Mouse (Mus musculus) cortical plate, adult 2 months (tissue): Measurements from ENCODE around the gene Dcn.

ENCODE experiments used
- CTCF ChIP-seq: fragments of 200-500 bp; IDR thresholded peaks from 2 replicates; pipeline ENCODE4 v1.5.1; 2011; ENCODE audit warnings: mild to moderate bottlenecking, control low read depth, low read length; ENCODE audit not compliant: insufficient read depth; ENCODE audit errors: extremely low read depth
- POLR2A ChIP-seq: fragments of 200-500 bp; IDR thresholded peaks from 2 replicates; pipeline ENCODE4 v1.6.1; 2011; ENCODE audit warnings: mild to moderate bottlenecking, low read length, control low read depth; ENCODE audit not compliant: insufficient read depth; ENCODE audit errors: extremely low read depth

DNA sequence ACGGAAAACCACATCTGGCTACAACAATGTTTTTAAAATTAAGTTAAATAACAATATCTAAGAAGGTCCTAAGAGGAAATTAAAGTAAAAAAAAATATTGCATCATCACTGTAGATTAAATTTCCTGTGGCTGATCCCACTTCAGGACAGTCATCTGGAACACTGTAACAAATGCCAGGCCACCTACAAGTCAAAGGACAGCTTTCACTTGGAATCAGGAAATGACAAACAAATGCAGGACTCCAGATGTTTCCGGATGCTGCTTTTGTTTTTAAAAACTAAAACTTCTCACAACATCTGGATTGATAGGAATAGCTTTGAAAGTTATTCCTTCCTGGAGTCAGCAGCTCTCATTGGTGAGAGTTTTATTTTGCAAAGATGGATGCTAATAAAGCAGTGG, 57.5 kb downstream of the Dcn start:
- TF ChIP-seq POLR2A (no peak), CTCF (no peak)
